Mouse (Mus musculus): ENCODE measurements at regions not wholly inside any gene's neighbourhood (a gene's known extent, or its start where the extent isn't known, plus 50 kb on each side); places are given as distances from the start of the nearest gene placed in this dataset.

DNA sequence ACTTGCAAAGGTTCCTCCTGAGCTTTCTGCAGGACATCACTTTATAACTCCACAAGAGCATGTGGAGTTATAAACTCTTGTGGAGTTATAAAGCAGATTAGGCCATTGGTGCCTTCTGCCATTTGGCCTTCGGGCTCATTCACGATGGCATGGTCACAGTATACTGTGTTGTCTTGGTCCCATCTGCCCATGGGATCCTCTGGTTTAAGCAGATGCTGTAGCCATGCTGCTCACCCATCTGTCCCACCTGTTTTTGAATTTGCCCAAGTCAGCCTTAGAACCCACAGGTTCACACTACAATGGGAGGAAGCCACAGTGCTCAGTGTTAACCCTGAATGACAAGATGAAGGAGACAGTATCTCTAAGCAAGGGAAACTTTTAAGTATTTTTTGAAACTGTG lies 124.7 kb upstream of the Etl4 start:
- H3K9ac ChIP-seq (ENCODE audit: low read depth, low read length): no peak overlapping the region
- TF ChIP-seq CTCF (IDR thresholded peaks at IDR 0.05): no peak
- no peak for TF ChIP-seq POLR2A (IDR thresholded peaks at IDR 0.05; ENCODE audit: insufficient read depth, low read depth, low read length)
- TF ChIP-seq EP300 (IDR thresholded peaks at IDR 0.05; ENCODE audit: insufficient read depth, low read depth, low read length): no peak
- no peak overlapping the region for H3K4me3 ChIP-seq
- WGBS: 85% methylated on average over 2 of the region's 2 CpGs
- H3K27ac ChIP-seq: no peak overlapping the region
- no peak for DNase-seq
- H3K36me3 ChIP-seq (ENCODE audit: control insufficient read depth, insufficient read depth, low read length): no peaks in the 10 kb centered on the region
- no peaks in the 10 kb centered on the region for H3K79me2 ChIP-seq (replicated peaks; ENCODE audit: control insufficient read depth, insufficient read depth, low read length)
- intact Hi-C loops (cut with DNase I): no loop called here
- no peaks in the 10 kb centered on the region for H3K4me1 ChIP-seq (ENCODE audit: control insufficient read depth, insufficient read depth, low read length)
- no peaks in the 10 kb centered on the region for H3K27me3 ChIP-seq (ENCODE audit: control insufficient read depth, insufficient read depth, low read length)

DNA sequence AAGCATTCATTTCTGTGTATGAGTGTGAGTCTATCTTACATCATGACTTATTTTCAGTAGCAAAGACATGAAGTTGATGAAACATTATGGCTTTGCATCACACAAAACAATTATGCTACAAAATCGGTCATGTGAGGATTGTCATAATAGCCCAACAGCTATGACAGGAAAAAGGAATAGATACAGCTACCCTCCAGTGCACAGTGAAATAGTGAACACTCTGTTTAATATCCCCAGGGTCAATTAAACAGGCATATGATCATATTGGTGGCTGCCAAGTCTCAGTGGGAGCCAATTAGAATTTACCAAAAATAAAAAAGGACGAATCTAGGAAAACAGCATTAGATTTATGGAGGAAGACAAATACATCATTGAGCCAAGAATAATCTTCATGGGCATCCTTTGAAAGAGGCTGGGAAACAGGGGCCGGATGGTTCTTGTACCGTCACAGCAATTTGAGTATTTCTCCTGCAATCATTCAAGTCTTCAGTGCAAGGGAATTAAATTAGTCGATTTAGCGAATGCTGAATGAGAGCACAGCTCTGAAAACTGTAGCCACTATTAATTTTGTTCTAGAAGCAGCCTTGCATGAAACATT lies 123.8 kb upstream of the Etl4 start:
- intact Hi-C loops (cut with DNase I): no loop called here
- no peak overlapping the region for H3K27ac ChIP-seq
- no peak overlapping the region for H3K9ac ChIP-seq (ENCODE audit: low read depth, low read length)
- TF ChIP-seq POLR2A (IDR thresholded peaks at IDR 0.05; ENCODE audit: insufficient read depth, low read depth, low read length) (no peak), EP300 (IDR thresholded peaks at IDR 0.05; ENCODE audit: insufficient read depth, low read depth, low read length) (no peak), CTCF (IDR thresholded peaks at IDR 0.05) (no peak)
- DNase-seq: no peak
- H3K4me1 ChIP-seq (ENCODE audit: control insufficient read depth, insufficient read depth, low read length): no peaks in the 10 kb centered on the region
- WGBS: 73% methylated on average over 6 of the region's 6 CpGs
- H3K27me3 ChIP-seq (ENCODE audit: control insufficient read depth, insufficient read depth, low read length): no peaks in the 10 kb centered on the region
- no peaks in the 10 kb centered on the region for H3K79me2 ChIP-seq (replicated peaks; ENCODE audit: control insufficient read depth, insufficient read depth, low read length)
- no peak overlapping the region for H3K4me3 ChIP-seq
- no peaks in the 10 kb centered on the region for H3K36me3 ChIP-seq (ENCODE audit: control insufficient read depth, insufficient read depth, low read length)

DNA sequence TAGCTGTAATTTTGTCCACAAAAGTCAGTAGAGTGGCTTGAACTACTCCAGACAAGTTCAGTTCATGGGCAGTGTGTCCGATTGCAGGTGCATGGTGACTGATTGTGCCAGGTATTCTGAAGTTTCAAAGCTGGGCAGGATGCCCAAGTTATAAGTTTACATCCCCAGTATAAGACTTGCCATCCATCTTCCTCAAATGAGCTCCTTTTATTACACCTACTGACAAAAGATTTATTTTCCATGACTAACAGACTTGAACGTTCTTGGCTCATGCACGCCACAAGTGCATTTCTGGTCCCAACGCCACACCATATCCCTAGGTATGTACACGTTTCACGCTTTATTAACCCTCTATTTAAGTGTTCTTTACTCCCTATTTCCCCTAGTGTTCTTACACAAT lies 117.4 kb upstream of the Etl4 start:
- Histone ChIP-seq H3K27ac (no peak overlapping the region), H3K27me3 (ENCODE audit: control insufficient read depth, insufficient read depth, low read length) (no peaks in the 10 kb centered on the region), H3K4me3 (no peak overlapping the region), H3K9ac (ENCODE audit: low read depth, low read length) (no peak overlapping the region), H3K36me3 (ENCODE audit: control insufficient read depth, insufficient read depth, low read length) (no peaks in the 10 kb centered on the region), H3K79me2 (replicated peaks; ENCODE audit: control insufficient read depth, insufficient read depth, low read length) (no peaks in the 10 kb centered on the region), H3K4me1 (ENCODE audit: control insufficient read depth, insufficient read depth, low read length) (no peaks in the 10 kb centered on the region)
- intact Hi-C loops (cut with DNase I): no loop called here
- TF ChIP-seq CTCF (IDR thresholded peaks at IDR 0.05) (no peak), POLR2A (IDR thresholded peaks at IDR 0.05; ENCODE audit: insufficient read depth, low read depth, low read length) (no peak), EP300 (IDR thresholded peaks at IDR 0.05; ENCODE audit: insufficient read depth, low read depth, low read length) (no peak)
- DNase-seq: no peak
- 79% methylated on average over 6 of the region's 6 CpGs for WGBS

DNA sequence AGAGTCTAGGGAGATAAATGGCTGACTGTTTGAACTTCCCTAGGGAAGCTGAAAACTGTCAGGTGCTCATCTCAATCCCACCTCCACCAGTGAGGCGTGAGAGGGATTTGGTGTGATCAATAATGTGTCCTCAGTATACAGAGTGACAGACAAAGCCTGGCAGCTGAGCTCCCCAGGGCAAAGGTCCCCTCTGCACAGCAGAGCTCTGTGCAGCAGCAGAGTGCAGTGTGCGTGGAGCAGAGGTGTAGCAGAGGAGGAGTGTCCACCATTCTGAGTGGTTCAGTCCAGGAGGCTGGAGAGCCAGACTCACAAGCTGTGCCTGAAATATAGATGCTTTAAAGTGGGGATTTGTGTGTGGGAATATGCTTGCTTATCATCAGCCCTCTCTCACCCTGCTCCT lies 112.8 kb upstream of the Etl4 start:
- Histone ChIP-seq H3K27ac (no peak overlapping the region), H3K79me2 (replicated peaks; ENCODE audit: control insufficient read depth, insufficient read depth, low read length) (no peaks in the 10 kb centered on the region), H3K27me3 (ENCODE audit: control insufficient read depth, insufficient read depth, low read length) (no peaks in the 10 kb centered on the region), H3K36me3 (ENCODE audit: control insufficient read depth, insufficient read depth, low read length) (no peaks in the 10 kb centered on the region), H3K9ac (ENCODE audit: low read depth, low read length) (no peak overlapping the region), H3K4me1 (ENCODE audit: control insufficient read depth, insufficient read depth, low read length) (no peaks in the 10 kb centered on the region), H3K4me3 (no peak overlapping the region)
- TF ChIP-seq CTCF (IDR thresholded peaks at IDR 0.05): no peak
- no peak for DNase-seq
- 52% methylated on average over 2 of the region's 2 CpGs for WGBS
- intact Hi-C loops (cut with DNase I): no loop called here
